Mouse (Mus musculus): ENCODE results near the gene Gm21762. TPM values are rescaled to one million over a fixed set of nuclear protein-coding genes. Genes with fewer than 3 reads are reported as not detected.
"Not testable (repeated sequence)": the region's sequence is repeated elsewhere in the genome, so short reads cannot be mapped to it uniquely, and the experiment has no call there.

Gene Gm21762
- total RNA-seq (2021), result not detected in 2 replicates
- long read RNA-seq, result 0 reads

DNA sequence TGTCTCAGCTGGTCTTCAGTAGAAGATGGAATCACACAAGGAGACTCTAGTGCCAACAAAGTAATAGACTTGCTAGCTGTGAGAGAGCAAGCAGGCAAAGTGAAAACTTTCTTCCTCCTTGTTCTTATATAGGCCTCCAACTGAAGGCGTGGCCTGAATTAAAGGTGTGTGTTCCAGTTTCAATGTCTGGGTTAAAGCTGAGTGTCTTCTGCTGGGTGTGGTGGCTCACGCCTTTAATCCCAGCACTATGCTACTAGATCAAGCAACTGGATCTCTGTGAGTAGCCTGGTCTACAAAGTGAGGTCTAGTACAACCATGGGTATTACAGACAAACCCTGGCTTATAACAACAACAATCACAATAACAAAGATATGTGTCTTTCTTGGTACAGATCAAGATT lies at the start of gene Gm21762:
TSS of gene Gm21762 (minus strand) at position 101 of the 400 bp plus-strand sequence.
- not testable (repeated sequence) for DNase-seq

DNA sequence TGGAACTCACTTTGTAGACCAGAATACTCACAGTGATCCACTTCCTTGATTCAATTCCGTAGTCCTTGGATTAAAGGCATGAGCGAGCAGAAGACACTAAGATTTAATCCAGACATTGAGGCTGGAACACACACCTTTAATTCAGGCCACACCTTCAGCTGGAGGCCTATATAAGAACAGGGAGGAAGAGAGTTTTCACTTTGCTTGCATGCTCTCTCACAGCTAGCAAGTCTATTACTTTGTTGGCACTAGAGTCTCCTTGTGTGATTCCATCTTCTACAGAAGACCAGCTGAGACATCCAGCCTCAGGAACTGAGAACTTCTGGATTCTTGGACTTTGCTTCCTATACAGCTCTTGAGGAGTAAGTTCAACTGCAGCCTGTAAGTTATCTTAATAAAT lies 47.1 kb upstream of the Gm21762 start, which contains the start of gene AF067061:
TSS of gene AF067061 (plus strand) at position 245 of the 400 bp plus-strand sequence.
- not testable (repeated sequence) for DNase-seq

DNA sequence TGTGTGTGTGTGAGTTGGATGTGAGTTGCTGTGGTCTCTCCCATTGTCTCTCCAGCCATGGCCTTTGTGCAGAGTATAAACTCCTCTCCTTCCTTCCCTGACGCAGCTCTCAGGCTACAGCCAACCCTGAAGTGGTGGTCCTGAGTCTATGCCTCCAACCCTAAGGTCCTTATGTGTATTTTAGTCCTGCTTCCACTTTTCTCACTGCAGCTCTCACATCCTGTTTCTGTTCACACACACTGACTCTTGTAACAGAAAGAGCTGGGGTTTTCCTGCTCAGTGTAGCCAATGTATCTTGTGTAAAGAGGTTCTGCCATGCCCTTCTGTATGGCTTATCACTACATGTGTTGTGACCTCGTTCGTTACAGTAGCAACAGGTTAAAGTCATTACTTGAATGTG lies 44.0 kb upstream of the Gm21762 start:
- DNase-seq, result not testable (repeated sequence)

DNA sequence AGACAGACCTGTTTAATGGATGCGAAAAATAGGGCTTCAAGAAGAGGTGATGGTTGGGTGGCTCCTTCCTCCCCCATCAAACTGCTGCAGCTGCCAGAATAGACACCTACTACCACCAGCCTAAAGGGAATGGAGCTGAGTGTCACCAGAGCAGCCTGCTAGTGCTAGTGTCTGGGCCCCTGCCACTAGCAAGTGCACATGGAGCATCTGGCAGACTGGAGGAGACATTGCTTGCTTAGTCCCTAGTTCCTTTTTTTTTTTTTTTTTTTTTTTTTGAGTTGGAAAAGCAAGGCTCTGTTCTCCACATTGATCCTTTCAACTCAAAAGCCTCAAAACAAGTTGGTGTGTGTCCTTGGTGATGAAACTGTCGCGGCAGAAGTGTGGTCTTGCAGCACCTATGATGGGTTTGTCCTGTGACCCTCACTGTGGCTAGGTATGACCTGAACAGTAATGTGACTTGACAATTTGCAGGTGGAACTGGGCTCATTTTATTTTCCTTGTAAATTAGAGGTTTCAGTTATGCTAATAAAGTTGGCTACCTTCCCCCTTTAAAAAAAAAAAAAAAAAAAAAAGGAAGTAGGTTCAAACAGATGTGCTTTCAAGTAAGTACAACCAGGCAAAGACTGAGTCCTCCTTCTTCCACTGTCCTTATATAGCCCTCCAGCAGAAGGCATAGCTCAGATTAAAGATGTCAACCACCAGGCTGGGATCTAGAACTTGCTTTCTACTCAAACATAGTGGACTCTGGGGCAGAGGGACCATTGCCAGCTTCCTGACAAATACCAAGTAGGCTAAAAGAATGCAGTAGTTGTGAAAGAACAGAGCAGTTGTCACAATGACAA lies 43.3 kb upstream of the Gm21762 start:
- not testable (repeated sequence) for DNase-seq

DNA sequence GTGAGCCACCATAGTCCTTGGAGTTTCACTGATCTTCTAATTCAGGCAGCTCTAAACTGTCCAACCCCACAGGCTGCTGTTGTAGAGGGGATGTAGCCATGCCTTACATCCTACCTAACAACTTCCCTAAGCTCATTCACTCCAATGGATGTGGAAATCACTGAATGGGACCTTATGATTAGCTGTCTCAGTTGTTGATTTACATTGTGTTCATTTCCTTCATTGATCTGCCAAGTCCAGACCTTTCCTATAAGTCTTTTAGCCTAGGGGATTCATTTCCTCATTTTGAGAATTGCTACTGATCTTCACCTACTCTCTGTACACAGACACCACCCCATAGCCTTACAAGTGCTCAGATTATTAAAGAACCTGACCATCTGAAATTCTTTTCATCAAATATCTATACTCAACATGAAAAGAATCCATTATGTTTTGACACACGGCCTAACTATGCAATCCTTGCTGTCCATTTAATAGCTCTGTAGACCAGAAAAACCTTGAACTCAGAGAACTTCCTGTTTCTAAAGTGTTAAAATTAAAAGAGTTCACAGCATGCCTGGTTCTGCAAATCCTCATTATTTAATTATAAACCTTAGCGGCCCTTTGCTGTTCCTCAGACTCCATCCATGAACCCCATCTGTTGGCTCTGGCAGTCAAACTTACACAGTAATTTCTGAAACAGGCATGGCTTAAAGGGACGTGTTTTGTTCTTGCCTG lies 35.6 kb upstream of the Gm21762 start:
- DNase-seq, result not testable (repeated sequence)

DNA sequence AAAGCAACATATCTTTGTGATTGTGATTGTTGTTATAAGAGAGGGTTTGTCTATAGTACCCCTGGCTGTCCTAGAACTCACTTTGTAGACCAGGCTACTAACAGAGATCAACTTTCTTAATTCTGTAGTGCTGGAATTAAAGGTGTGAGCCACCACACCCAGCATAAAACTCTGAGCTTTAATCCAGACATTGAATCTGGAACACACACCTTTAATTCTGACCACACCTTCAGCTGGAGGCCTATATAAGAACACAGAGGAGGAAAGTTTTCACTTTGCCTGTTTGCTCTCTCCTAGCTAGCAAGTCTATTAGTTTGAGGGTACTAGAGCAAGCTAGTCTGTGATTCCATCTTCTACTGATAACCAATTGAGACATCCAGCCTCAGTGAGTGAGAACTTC lies 23.1 kb upstream of the Gm21762 start, which contains the start of gene Gm21731:
TSS of gene Gm21731 (plus strand) at position 301 of the 400 bp plus-strand sequence.
- not testable (repeated sequence) for DNase-seq

DNA sequence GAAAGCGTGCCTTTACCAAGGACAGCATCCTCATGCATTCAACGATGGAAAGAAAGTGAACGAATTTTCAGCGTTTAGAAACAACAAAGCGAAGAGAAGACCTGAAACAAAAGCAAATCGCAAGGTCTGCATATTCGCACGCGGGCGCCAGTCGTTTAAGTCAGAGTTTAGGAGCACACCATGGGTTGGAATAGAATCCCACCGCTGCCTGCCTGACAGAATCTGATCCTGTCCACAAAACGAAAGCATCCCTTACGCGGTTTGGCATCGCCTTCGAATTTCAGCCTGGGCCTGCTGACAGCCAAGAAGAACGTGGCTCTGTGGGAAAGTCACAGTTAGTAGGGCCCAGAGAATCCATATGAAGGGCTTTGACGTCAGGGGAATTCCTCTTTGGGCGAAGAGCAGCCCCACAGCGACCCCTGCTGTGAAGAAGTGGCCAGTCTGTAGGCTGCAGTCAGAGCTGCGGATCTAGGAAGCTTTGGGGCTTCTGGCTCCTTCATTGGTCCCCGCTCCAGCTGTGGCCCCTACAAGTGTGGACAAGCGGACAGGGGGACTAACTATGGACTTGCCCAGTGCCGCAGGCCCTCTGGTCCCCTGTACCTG lies 16.8 kb upstream of the Gm21762 start:
- not testable (repeated sequence) for DNase-seq

DNA sequence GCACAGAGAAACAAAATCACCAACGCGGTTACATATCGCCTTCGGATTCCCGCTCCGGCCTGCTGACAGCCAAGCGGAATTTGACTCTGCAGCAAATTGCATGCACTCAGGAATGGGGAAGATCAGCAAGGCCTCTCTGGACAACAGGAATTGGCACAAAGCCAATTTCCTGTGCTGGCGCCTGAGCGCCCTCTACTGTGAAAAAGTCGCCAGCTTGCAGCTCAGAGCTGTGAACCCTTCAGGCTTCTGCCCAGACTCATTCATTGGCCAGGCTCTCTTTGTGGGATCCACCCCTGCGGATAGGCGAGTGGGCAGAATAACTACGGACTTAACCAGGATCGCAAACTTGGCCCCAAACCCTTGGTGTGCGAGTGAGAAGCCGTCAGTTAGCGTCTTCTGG lies 16.1 kb upstream of the Gm21762 start:
- not testable (repeated sequence) for DNase-seq

DNA sequence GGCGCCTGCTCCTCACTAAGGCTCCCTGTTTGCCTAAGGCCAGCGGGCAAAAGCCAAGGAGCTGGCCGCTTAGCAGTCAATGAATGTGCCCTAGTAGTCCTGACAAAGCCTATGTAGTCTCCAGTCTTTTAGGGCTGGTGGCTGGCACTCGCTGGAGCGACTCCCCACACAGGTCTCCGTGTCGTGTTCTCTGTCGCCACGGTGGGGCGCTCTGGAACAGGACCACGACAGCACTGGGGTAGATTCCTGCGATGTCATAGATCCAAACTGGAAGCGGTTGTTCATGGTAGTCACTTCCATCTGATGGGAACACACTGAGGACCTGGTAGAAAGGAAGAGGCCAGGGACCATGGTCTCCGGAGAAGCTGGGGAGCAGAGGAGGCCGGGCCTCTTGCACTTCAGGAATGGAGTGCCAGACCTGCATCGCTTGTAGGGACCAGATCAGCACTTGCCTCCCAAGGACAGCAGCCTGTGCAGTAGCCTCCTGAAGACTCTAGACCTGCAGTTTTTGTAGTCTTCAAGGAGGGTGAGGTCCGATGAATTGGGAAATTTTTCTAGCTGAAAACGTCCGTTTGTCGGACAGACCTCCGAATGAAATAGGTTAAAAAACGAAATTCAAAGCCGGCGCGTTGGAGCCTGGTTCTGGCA lies 7.4 kb upstream of the Gm21762 start:
- not testable (repeated sequence) for DNase-seq

DNA sequence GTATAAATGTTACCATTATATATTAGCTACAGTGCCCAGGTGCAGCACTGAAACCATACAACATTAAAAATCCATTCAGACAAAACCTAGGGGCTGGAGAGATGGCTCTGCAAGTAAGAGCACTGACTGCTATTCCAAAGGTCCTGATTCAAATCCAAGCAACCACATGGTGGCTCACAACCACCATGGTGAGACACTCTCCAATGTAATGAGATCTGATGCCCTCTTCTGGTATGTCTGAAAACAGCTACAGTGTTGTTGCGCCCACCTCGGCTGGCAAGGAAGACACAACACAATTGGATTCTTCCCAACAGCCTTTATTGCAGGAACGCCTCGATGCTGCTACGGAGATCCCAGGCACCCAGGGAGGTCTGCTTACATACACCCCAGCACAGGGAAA lies 5.2 kb upstream of the Gm21762 start:
- DNase-seq, result not testable (repeated sequence)

DNA sequence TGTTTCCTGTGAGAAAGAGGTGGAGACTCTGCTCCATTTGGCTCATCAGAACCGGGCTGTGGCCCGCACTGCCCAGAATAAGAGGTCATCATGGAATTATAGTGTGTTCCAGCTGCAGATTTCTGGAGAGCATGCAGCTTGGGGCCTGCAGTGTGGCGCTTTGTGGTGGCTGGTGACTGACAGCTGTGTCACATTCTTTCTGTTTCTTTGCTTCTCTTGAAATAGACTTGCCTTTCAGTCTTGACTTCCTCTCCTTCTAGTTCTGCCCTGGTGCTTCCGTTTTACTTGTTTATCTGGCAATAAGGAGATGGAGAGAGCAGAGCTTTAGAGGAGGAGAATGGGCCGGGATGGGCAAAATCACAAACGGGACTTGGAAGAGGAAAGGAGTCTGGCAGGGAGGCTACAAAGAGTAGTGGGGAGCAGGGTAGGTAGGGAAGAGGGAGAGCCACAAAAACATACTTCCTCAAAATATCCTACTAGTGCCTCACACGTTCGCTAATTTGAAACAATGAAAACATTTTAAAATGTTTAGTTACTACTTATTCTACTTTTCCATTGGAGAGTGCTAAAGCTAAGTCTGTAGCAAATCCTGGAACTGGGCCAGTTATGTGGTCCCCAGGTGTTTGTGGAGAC lies 19.4 kb downstream of the Gm21762 start:
- DNase-seq, result not testable (repeated sequence)

DNA sequence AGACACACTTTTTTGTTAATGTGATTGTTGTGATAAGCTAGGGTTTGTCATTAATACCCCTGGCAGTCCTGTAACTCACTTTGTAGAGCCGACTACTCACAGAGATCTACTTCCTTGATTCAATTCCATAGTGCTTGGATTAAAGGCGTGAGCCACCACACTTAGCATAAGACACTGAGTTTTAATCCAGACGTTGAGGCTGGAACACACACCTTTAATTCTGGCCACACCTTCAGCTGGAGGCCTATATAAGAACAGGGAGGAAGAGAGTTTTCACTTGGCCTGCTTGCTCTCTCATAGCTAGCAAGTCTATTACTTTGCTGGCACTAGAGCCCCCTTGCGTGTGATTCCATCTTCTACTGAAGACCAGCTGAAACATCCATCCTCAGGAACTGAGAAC lies 43.6 kb downstream of the Gm21762 start, which contains the start of gene Gm21818:
TSS of gene Gm21818 (plus strand) at position 301 of the 400 bp plus-strand sequence.
- not testable (repeated sequence) for DNase-seq

DNA sequence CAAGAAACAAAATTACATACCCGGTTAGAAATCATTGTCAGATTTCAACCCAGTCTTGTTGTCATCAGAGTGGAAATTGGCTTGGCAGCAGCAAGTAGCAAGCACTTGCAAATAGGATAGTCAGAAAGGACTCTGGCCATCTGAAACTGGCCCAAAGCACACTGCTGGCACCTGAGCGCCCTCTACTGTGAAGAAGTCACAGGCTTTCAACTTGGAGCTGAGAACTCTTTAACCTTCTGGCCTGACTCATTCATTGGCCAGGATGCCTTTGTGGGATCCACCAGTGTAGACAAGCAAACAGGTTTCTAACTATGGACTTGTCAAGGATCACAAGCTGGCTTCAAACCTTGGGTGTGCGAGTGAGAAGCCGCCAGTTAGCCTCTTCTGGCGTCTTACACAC lies 47.4 kb downstream of the Gm21762 start:
- peak; percentile 2 for DNase-seq

Other genes with a start within 250 kb of the Gm21762 start
- not detected in 2 replicates for gene Gm36079, start 188.9 kb downstream of the Gm21762 start, total RNA-seq (2021)
- gene Gm21188, start 163.8 kb downstream of the Gm21762 start, total RNA-seq (2021), result 0.12 TPM in 1 of 2 replicates, not detected in the other
- gene Gm20767, start 75.7 kb downstream of the Gm21762 start, total RNA-seq (2021), result not detected in 2 replicates
- gene Gm21818, start 43.5 kb downstream of the Gm21762 start, total RNA-seq (2021), result not detected in 2 replicates
- not detected in 2 replicates for gene Gm21731, start 23.2 kb upstream of the Gm21762 start, total RNA-seq (2021)
- gene AF067061, start 47.2 kb upstream of the Gm21762 start, total RNA-seq (2021), result not detected in 2 replicates
- gene BC147527, start 84.4 kb upstream of the Gm21762 start, total RNA-seq (2021), result not detected in 2 replicates
- not detected in 2 replicates for gene Tcstv3, start 100.9 kb upstream of the Gm21762 start, total RNA-seq (2021)

All from adrenal gland, postnatal 25 days (tissue).